Mouse (Mus musculus) liver, embryonic 13.5 days (tissue): Measurements from ENCODE around the gene Rela. TPM values are rescaled to one million over a fixed set of nuclear protein-coding genes. Genes with fewer than 3 reads are reported as not detected.

ENCODE experiments used
- ATAC-seq: fragments of 200-750 bp; cut with Nextera tagmentation; 2 replicates; pipeline ENCODE4 v1.8.0; 2017; ENCODE audit warnings: low read depth, mild to moderate bottlenecking, moderate number of reproducible peaks, moderate library complexity
- DNase-seq: peaks from one replicate; pipeline ENCODE4 v3.0.0; 2022
- H3K27ac ChIP-seq: fragments of 300-500 bp; sonication (generic); 2 replicates; pipeline ENCODE4 v1.5.1; 2015; ENCODE audit warnings: moderate library complexity, mild to moderate bottlenecking, inconsistent platforms
- H3K27me3 ChIP-seq: fragments of 300-500 bp; sonication (generic); 2 replicates; pipeline ENCODE4 v1.6.1; 2015; ENCODE audit warnings: mild to moderate bottlenecking, inconsistent platforms
- H3K36me3 ChIP-seq: fragments of 300-500 bp; sonication (generic); 2 replicates; pipeline ENCODE4 v1.6.1; 2015; ENCODE audit warnings: mild to moderate bottlenecking, inconsistent platforms
- H3K4me1 ChIP-seq: fragments of 300-500 bp; sonication (generic); replicated peaks from 2 replicates; pipeline ENCODE4 v1.6.1; 2015; ENCODE audit warnings: inconsistent platforms
- H3K4me2 ChIP-seq: fragments of 300-500 bp; sonication (generic); 2 replicates; pipeline ENCODE4 v1.6.1; 2015; ENCODE audit warnings: inconsistent platforms, mild to moderate bottlenecking, moderate library complexity
- H3K4me3 ChIP-seq: fragments of 300-500 bp; sonication (generic); replicated peaks from 2 replicates; pipeline ENCODE4 v1.5.1; 2015; ENCODE audit warnings: mild to moderate bottlenecking, inconsistent platforms
- H3K9ac ChIP-seq: fragments of 300-500 bp; sonication (generic); 2 replicates; pipeline ENCODE4 v1.6.1; 2015; ENCODE audit warnings: mild to moderate bottlenecking, inconsistent platforms
- H3K9me3 ChIP-seq: fragments of 300-500 bp; sonication (generic); replicated peaks from 2 replicates; pipeline ENCODE4 v1.6.1; 2016; ENCODE audit warnings: inconsistent platforms
- WGBS: fragments of 180-500 bp; shearing (Covaris S2); methylation state at CpG from one replicate; pipeline ENCODE4 v1.1.7; 2015; ENCODE audit not compliant: insufficient replicate concordance; 5-methylcytosine and 5-hydroxymethylcytosine counted together
- polyA plus RNA-seq: library from polyadenylated mRNA; unstranded; fragments of >200 nt; fragmentation: Nextera tagmentation; extraction: Ambion mirVana; gene quantifications from 2 replicates; pipeline ENCODE4 v1.2.1, GENCODE M21; 2015

Rela gene
- polyA plus RNA-seq, result 24.5 and 28.8 TPM in 2 replicates

DNA sequence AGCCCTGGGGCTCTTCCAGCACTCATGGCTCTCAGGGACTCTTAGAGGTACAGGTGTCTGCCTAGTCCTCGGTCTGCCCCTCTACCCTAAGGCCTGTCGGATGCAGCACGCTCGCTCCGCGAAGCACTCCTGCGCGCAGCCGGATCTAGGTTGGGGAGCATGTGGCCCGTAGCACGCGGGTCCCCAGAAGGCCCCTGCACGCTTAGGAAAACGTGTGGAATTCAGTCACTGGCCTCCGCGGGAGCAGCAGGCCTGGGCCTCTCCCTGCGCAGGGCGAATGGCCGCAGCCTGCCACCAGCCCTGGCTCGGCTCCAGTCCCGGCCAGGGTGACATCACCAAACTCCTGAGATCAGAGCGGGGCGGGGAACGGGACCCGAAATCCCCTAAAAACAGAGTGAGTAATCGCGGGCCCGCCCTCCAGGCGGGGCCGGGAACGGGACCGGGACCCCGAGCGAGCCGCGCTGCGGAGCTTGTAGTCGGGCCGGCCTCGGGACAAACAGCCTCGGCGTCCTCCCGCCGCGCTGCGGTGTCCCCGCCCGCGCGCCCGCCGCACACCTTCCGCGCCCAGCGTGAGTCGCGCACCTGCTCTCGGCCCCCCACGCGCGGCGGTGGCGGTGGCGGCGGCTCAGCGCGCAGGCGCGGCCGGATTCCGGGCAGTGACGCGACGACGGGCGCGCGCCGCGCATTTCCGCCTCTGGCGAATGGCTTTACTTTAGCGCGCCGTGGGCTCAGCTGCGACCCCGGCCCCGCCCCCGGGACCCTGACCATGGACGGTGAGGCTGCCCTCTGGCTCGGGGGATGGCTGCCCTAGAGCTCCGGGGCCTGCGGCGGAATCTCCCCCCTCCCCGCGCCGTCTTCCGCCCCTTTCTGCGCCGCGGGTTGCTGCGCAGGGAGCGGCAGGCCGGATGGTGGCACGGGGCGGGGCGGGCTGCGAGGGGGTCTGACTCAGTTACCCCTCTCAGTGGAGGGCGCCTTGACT is at the start of gene Rela:
Gene Rela (plus strand): TSS at position 415 of the 979 bp plus-strand sequence.
- peak within 1 kb of the TSS; percentile 93 for H3K4me2 ChIP-seq
- H3K4me1 ChIP-seq, result peaks cover 53% of the 10 kb centered on the region
- peaks cover 35% of the 10 kb centered on the region for H3K36me3 ChIP-seq
- peak; percentile 84 for ATAC-seq
- H3K27me3 ChIP-seq, result no peaks in the 10 kb centered on the region
- H3K9ac ChIP-seq, result peak within 1 kb of the TSS; percentile 90
- H3K9me3 ChIP-seq, result no peaks in the 10 kb centered on the region
- H3K4me3 ChIP-seq, result peak within 1 kb of the TSS; percentile 86
- WGBS, result under 1% methylated on average over 106 of the region's 109 CpGs
- H3K27ac ChIP-seq, result peak within 1 kb of the TSS; percentile 87
- DNase-seq, result peak; percentile 77

DNA sequence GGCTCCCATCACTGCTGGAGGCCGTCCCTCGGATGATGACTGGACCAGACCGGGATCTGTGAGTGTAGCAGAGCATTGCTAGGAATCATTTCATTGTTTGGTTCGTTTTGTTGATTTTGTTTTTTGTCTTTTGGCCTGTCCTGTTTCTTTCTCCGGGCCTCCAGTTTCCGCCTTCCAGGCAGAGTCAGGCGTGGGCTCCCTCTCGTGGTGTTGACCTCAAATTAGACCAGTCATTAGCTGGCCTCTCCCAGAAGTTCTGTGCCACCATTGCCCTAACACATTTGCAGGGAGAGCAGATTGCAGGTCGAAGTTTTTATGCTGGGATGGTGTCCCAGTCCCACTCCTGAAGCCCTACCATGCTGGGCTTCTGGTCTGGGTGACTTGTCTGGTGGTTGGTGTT is 48.1 kb upstream of the Rela start:
- no peak overlapping the region for H3K4me3 ChIP-seq
- ATAC-seq (no peak), DNase-seq (no peak)
- 65% methylated on average over 9 of the region's 9 CpGs for WGBS
- H3K9ac ChIP-seq, result no peak overlapping the region
- H3K4me1 ChIP-seq, result no peaks in the 10 kb centered on the region
- no peaks in the 10 kb centered on the region for H3K36me3 ChIP-seq
- 0 out of 2 replicates have a peak, but pooled peaks cover 4% of the 10 kb centered on the region for H3K27me3 ChIP-seq
- H3K4me2 ChIP-seq, result no peak overlapping the region
- H3K27ac ChIP-seq, result no peak overlapping the region
- no peaks in the 10 kb centered on the region for H3K9me3 ChIP-seq

DNA sequence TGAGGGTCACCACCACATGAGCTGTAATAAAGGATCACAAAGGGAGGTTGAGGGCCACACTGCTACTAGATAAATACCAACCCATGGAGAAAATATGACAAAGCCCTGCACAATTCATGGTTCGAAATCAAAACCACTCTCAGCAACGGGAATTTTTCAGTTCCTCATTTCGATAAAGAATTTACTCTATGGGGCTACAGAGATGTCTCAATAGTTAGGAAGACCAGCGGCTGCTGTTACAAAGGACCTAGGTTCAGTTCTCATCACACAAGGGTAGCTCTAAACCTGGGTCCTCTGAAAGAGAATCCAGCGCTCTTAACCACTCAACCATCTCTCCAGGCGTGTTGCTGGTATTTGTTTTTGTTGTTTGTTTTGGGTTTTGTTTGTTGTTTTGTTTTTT is 45.4 kb upstream of the Rela start:
- ATAC-seq (no peak), DNase-seq (no peak)
- no peaks in the 10 kb centered on the region for H3K36me3 ChIP-seq
- H3K9me3 ChIP-seq, result no peaks in the 10 kb centered on the region
- H3K27me3 ChIP-seq, result 0 out of 2 replicates have a peak, but pooled peaks cover 4% of the 10 kb centered on the region
- WGBS, result 67% methylated on average over 6 of the region's 6 CpGs
- no peaks in the 10 kb centered on the region for H3K4me1 ChIP-seq
- H3K27ac ChIP-seq, result no peak overlapping the region
- no peak overlapping the region for H3K4me2 ChIP-seq
- H3K9ac ChIP-seq, result no peak overlapping the region
- no peak overlapping the region for H3K4me3 ChIP-seq

DNA sequence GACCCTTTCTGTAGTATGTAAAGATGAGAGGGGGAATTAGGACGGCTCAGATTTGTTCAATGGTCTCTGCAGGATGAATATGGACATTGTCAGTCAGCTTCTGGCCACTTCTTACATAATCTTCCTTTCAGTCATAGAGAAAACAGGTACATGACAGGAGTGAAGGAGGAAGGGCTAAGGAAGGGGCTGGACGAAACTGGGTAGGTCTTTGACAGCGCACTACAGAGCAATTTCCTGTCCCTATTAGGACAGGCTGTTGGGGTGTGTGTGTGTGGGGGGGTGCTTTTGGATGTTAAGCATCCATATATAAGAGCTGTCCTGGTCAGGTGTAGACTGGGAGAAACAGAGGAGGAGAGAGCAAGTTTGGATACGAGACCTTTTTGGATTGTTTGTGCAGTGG is 38.1 kb upstream of the Rela start:
- DNase-seq, result no peak
- Histone ChIP-seq H3K9ac (no peak overlapping the region), H3K4me3 (no peak overlapping the region), H3K4me1 (peaks cover 25% of the 10 kb centered on the region), H3K27ac (no peak overlapping the region), H3K4me2 (no peak overlapping the region), H3K27me3 (no peaks in the 10 kb centered on the region), H3K36me3 (peaks cover 16% of the 10 kb centered on the region), H3K9me3 (no peaks in the 10 kb centered on the region)
- ATAC-seq, result no peak
- WGBS, result 57% methylated on average over 4 of the region's 4 CpGs

DNA sequence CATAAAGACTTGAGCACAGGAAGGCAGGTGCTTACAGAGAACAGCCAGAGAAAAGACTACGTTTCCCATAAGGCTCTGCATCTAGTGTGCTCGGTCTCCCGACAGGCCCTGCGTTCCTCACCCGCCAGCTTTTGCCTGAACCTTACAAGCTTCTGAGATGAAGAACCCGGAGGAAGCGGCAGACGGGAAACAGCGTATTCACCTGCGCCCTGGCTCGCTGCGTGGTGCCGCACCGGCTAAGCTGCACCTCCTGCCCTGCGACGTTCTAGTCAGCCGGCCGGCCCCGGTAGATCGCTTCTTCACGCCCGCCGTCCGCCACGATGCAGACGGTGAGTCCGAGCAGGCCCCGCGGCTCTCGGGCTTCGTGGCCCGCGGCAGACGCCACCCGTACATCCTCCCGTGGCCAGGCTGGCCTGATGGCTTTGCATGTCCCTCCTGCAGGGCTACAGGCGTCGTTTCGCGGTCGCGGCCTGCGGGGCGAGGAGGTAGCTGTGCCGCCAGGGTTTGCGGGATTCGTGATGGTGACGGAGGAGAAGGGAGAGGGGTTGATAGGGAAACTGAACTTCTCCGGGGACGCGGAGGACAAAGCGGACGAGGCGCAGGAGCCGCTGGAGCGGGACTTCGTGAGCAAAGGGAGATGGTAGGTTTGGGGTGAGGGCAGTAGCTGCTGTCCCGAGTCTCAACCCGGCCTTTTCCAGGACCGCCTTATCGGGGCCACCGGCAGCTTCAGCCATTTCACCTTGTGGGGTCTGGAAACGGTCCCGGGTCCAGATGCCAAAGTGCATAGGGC is 35.3 kb upstream of the Rela start, which contains the start of gene Rnaseh2c:
Gene Rnaseh2c (plus strand): TSS at position 122 of the 790 bp plus-strand sequence.
- Histone ChIP-seq H3K36me3 (peaks cover 43% of the 10 kb centered on the region), H3K4me2 (peak within 1 kb of the TSS; percentile 94), H3K9me3 (no peaks in the 10 kb centered on the region), H3K4me1 (peaks cover 28% of the 10 kb centered on the region), H3K9ac (peak within 1 kb of the TSS; percentile 97), H3K27me3 (no peaks in the 10 kb centered on the region), H3K4me3 (peak within 1 kb of the TSS; percentile 92), H3K27ac (peak within 1 kb of the TSS; percentile 90)
- WGBS, result under 1% methylated on average over 64 of the region's 64 CpGs
- peak; percentile 84 for ATAC-seq
- peak; percentile 72 for DNase-seq

DNA sequence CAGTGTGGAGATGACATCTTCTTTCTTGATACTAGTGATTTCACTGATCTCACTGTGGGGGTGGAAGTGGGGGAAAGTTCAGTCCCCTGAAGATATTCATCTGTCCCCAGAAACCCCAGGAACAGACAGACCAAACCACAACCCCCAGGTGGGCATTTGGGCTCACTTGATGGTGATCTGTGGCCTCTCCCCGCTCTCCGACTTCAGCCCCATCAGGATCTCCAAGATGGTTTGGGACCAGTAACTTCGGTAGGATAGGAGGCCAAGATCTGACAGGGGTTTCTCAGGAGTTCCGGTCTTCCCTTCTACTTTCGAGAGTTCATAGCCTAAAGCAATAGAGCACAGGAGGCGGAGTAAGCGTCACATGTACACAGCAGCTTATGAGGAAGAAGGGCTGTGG is 33.6 kb upstream of the Rela start:
- Histone ChIP-seq H3K9me3 (no peaks in the 10 kb centered on the region), H3K9ac (no peak overlapping the region), H3K4me1 (peaks cover 34% of the 10 kb centered on the region), H3K27me3 (no peaks in the 10 kb centered on the region), H3K27ac (peak overlapping the region; percentile 20; the same call in 1 of the 2 replicates), H3K36me3 (peaks cover 60% of the 10 kb centered on the region), H3K4me2 (peak overlapping the region; percentile 94), H3K4me3 (peak overlapping the region; percentile 92; the same call in 1 of the 2 replicates)
- ATAC-seq (no peak), DNase-seq (no peak)
- 78% methylated on average over 7 of the region's 7 CpGs for WGBS

DNA sequence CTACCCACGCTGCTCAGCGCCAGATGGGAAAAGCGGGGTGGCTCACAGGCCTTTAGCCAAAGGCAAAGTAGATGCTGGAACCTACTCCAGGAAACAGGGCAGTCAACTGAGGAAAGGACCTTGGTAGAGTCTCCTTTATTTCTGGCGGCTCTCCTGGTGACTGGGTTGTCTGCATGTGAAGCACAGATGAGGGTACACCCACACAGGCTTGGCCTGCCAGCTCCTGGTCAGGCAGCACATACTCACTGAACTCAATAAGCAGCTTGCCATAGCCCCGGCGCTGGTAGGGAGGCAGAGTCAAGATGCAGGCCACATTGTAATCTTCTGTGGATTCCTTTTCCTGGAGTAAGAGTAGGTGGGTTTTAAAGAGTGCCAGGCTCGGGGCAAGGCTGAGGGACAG is 32.2 kb upstream of the Rela start:
- H3K4me2 ChIP-seq, result no peak overlapping the region
- H3K36me3 ChIP-seq, result peaks cover 65% of the 10 kb centered on the region
- H3K27me3 ChIP-seq, result no peaks in the 10 kb centered on the region
- no peak overlapping the region for H3K4me3 ChIP-seq
- no peak overlapping the region for H3K27ac ChIP-seq
- 84% methylated on average over 7 of the region's 7 CpGs for WGBS
- peaks cover 44% of the 10 kb centered on the region for H3K4me1 ChIP-seq
- DNase-seq (no peak), ATAC-seq (no peak)
- no peak overlapping the region for H3K9ac ChIP-seq
- no peaks in the 10 kb centered on the region for H3K9me3 ChIP-seq

DNA sequence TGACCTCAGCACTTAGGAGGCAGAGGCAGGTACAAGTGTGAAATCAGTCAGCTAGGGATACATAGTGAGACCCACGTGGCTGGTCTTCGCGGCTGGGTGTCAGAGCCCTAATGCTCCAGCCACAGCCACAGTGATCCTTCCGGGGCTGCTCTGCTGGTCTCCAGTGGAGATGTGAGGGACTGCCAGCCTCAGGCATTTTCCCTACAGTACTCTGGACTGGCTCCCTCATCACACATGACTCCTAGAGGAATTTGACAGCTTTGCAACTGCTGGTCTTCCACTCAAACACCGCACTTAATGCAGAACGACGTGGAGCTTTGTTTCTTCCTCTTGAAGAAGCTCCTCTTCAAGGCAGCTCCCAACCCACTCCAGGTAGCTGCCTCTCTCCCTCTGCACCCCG is 31.1 kb upstream of the Rela start:
- H3K4me3 ChIP-seq, result no peak overlapping the region
- no peak overlapping the region for H3K27ac ChIP-seq
- no peak overlapping the region for H3K9ac ChIP-seq
- peaks cover 54% of the 10 kb centered on the region for H3K4me1 ChIP-seq
- DNase-seq (no peak), ATAC-seq (no peak)
- H3K4me2 ChIP-seq, result no peak overlapping the region
- peaks cover 65% of the 10 kb centered on the region for H3K36me3 ChIP-seq
- no peaks in the 10 kb centered on the region for H3K9me3 ChIP-seq
- WGBS, result 84% methylated on average over 8 of the region's 8 CpGs
- no peaks in the 10 kb centered on the region for H3K27me3 ChIP-seq

DNA sequence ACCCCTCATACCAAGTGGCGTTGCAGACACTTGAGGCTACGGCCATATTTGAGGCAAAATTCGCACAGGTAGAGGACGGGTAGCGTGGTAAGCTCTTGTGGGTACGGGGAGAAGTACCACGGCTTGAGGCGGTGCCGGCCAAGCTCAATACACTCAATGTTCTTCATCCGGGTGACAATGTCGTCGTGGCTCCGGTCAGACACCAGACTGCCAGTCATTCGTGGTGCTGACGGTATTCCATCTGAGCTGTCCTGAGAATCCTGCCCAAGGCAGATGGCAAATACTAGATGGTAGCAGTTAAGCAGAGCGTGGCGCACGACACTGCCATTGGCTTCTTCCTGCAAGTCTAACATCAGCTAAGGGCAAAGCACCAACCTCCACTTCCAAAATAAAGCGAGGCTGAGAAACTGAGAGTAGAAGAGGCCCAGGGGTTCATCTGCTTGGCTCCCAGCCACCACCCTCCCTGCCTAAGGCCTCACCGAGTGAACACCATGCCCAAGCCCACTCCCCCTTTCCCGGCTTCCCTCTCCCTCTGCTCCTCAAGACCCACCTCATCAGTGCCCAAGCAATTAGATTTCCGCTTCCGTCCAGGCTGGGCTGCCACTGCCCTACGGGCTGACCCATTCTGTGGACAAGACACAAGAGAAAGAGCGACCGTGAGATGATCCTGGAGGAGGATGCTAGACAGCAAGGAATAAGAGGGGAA is 29.4 kb upstream of the Rela start:
- no peaks in the 10 kb centered on the region for H3K27me3 ChIP-seq
- H3K4me2 ChIP-seq, result no peak overlapping the region
- peaks cover 63% of the 10 kb centered on the region for H3K36me3 ChIP-seq
- H3K27ac ChIP-seq, result no peak overlapping the region; the same call in 1 of the 2 replicates
- no peak for DNase-seq
- WGBS, result 92% methylated on average over 26 of the region's 26 CpGs
- no peak overlapping the region; the same call in 1 of the 2 replicates for H3K9ac ChIP-seq
- H3K4me3 ChIP-seq, result no peak overlapping the region
- H3K4me1 ChIP-seq, result peaks cover 56% of the 10 kb centered on the region
- no peak for ATAC-seq
- H3K9me3 ChIP-seq, result no peaks in the 10 kb centered on the region

DNA sequence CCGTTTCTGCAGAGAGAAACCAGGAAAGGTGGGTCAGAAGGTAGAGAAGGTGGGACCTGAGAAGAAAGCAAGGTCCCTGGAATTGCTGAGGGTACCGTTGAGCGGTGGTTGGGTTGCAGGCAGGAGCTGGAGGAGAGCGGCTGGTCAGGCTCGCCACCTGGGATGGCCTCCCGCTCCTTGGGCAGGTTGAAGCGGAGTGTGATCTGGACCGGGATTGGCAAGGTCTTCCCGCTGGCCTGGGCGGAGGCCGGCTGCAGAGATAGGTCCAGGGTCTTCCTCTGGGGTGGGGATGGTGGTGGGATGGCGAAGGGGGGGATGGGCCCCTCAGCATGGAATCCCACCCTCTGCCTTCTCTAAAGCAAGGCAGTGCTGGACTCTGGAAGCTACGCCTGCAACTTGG is 28.6 kb upstream of the Rela start:
- Histone ChIP-seq H3K9ac (peak overlapping the region; percentile 81), H3K27me3 (no peaks in the 10 kb centered on the region), H3K4me2 (peak overlapping the region; percentile 88), H3K9me3 (no peaks in the 10 kb centered on the region), H3K36me3 (peaks cover 54% of the 10 kb centered on the region), H3K27ac (peak overlapping the region; percentile 91), H3K4me1 (peaks cover 56% of the 10 kb centered on the region), H3K4me3 (peak overlapping the region; percentile 80)
- DNase-seq (no peak), ATAC-seq (no peak)
- WGBS, result 89% methylated on average over 13 of the region's 13 CpGs
